Comparison of ENCODE assay signal across 8 mouse cellular contexts in the genomic region with DNA sequence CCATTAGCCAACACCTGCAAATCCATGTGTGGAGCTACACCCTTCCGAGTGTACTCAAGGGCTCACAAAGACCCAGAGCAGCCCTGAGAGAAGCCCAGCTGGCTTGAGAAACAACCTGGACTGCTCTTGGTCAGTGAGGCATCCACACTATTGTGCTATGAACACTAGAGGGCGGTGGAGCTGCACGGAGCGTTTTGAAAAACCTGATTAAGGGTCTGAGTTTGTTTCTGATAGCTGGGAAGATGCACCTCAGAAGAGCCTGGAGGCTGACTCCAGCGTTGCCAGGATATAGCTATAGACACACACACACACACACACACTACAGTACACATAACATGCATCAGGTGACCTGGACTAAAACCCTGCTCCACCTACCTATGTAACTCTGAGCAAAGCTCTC.
DNase-seq lines count a peak whose midpoint lies in the region; ATAC-seq and TF ChIP-seq lines count a peak whose summit lies in the region.

No protein-coding gene starts in this region.

- TF ChIP-seq CTCF in stomach, postnatal 0 days (IDR thresholded peaks at IDR 0.05; ENCODE audit: low read depth) = peak; percentile 95

- H3K4me2 ChIP-seq in limb, embryonic 11.5 days (ENCODE audit: low read depth, severe bottlenecking) = no peak overlapping the region
- H3K4me2 ChIP-seq in stomach, postnatal 0 days (replicated peaks; ENCODE audit: low read depth) = no peak overlapping the region

- peak; percentile 16 to 37 for DNase-seq in spleen, adult 18-20 months
- DNase-seq in spleen, adult 12 weeks (ENCODE audit: low spot score) = no peak
- peak; percentile 75 to 79 for DNase-seq in cerebellum, postnatal 25 days
- DNase-seq in frontal cortex, postnatal 25 days (ENCODE audit: low spot score in 2 of 2) = peak; percentile 52 to 54
- DNase-seq in kidney, adult 8-10 months = peak; percentile 8 to 61
- peak; percentile 74 for DNase-seq in limb, embryonic 11.5 days (ENCODE audit: low spot score)
- DNase-seq in neural tube, embryonic 10.5 days (ENCODE audit: extremely low spot score, low spot score) = peak; percentile 69
- peak; percentile 55 for DNase-seq in stomach, postnatal 0 days (ENCODE audit: low spot score)

- H3K36me3 ChIP-seq in limb, embryonic 11.5 days (ENCODE audit: control insufficient read depth, insufficient read depth, low read length) = no peaks in the 10 kb centered on the region
- H3K36me3 ChIP-seq in stomach, postnatal 0 days (ENCODE audit: control insufficient read depth, insufficient read depth, low read length) = no peaks in the 10 kb centered on the region

- no peak overlapping the region for H3K9ac ChIP-seq in limb, embryonic 11.5 days (ENCODE audit: low read length)
- H3K9ac ChIP-seq in stomach, postnatal 0 days (ENCODE audit: low read length) = no peak overlapping the region

- no peaks in the 10 kb centered on the region for H3K4me1 ChIP-seq in limb, embryonic 11.5 days (ENCODE audit: control insufficient read depth, insufficient read depth, low read length)
- no peaks in the 10 kb centered on the region for H3K4me1 ChIP-seq in stomach, postnatal 0 days (replicated peaks; ENCODE audit: control insufficient read depth, insufficient read depth)

- no peak overlapping the region for H3K4me3 ChIP-seq in limb, embryonic 11.5 days (ENCODE audit: low read depth, low read length)
- H3K4me3 ChIP-seq in stomach, postnatal 0 days (ENCODE audit: low read depth, low read length) = no peak overlapping the region

- no peaks in the 10 kb centered on the region for H3K27me3 ChIP-seq in limb, embryonic 11.5 days (ENCODE audit: control insufficient read depth, insufficient read depth, low read length)
- no peaks in the 10 kb centered on the region for H3K27me3 ChIP-seq in stomach, postnatal 0 days (ENCODE audit: control insufficient read depth, insufficient read depth, low read length)

- 12% methylated on average over 5 of the region's 5 CpGs for WGBS in limb, embryonic 11.5 days
- WGBS in stomach, postnatal 0 days = 8% methylated on average over 5 of the region's 5 CpGs

- H3K27ac ChIP-seq in limb, embryonic 11.5 days (replicated peaks; ENCODE audit: low read depth, low read length) = no peak overlapping the region
- H3K27ac ChIP-seq in stomach, postnatal 0 days (replicated peaks) = no peak overlapping the region

- ATAC-seq in limb, embryonic 11.5 days (ENCODE audit: insufficient number of reproducible peaks, low FRiP score, low TSS enrichment, low read depth) = no peak
- ATAC-seq in stomach, postnatal 0 days (ENCODE audit: low FRiP score, low TSS enrichment) = 0 out of 2 replicates have a peak, but pooled peaks have one; percentile 29

- H3K9me3 ChIP-seq in limb, embryonic 11.5 days (ENCODE audit: control insufficient read depth, low read length) = no peaks in the 10 kb centered on the region
- no peaks in the 10 kb centered on the region for H3K9me3 ChIP-seq in stomach, postnatal 0 days (ENCODE audit: control insufficient read depth, low read length)

- no peak for TF ChIP-seq EP300 in stomach, postnatal 0 days (optimal IDR thresholded peaks at IDR 0.05)
